Mouse (Mus musculus) forebrain, embryonic 13.5 days (tissue): Measurements from ENCODE around the gene 4930556J24Rik. TPM values are rescaled to one million over a fixed set of nuclear protein-coding genes. Genes with fewer than 3 reads are reported as not detected.
A peak's percentile ranks its signal among the peaks of the same experiment; 100 is the strongest.

Experiments
- ATAC-seq: fragments of 200-750 bp; cut with Nextera tagmentation; 2 replicates; pipeline ENCODE4 v1.8.0; 2017
- H3K27ac ChIP-seq: fragments of 300-500 bp; sonication (generic); 2 replicates; pipeline ENCODE4 v1.5.1; 2015; ENCODE audit warnings: inconsistent platforms, mild to moderate bottlenecking, moderate library complexity
- H3K27me3 ChIP-seq: fragments of 300-500 bp; sonication (generic); 2 replicates; pipeline ENCODE4 v1.6.1; 2015; ENCODE audit warnings: mild to moderate bottlenecking, inconsistent platforms
- H3K36me3 ChIP-seq: fragments of 300-500 bp; sonication (generic); 2 replicates; pipeline ENCODE4 v1.6.1; 2015; ENCODE audit warnings: mild to moderate bottlenecking, inconsistent platforms; ENCODE audit not compliant: poor library complexity, severe bottlenecking
- H3K4me1 ChIP-seq: fragments of 300-500 bp; sonication (generic); 2 replicates; pipeline ENCODE4 v1.6.1; 2015; ENCODE audit warnings: inconsistent platforms
- H3K4me2 ChIP-seq: fragments of 300-500 bp; sonication (generic); 2 replicates; pipeline ENCODE4 v1.6.1; 2015; ENCODE audit warnings: inconsistent platforms, mild to moderate bottlenecking, moderate library complexity
- H3K4me3 ChIP-seq: fragments of 300-500 bp; sonication (generic); 2 replicates; pipeline ENCODE4 v1.5.1; 2015; ENCODE audit warnings: mild to moderate bottlenecking, inconsistent platforms
- H3K9ac ChIP-seq: fragments of 300-500 bp; sonication (generic); 2 replicates; pipeline ENCODE4 v1.6.1; 2015; ENCODE audit warnings: mild to moderate bottlenecking, inconsistent platforms
- H3K9me3 ChIP-seq: fragments of 300-500 bp; sonication (generic); replicated peaks from 2 replicates; pipeline ENCODE4 v1.6.1; 2016; ENCODE audit warnings: inconsistent platforms
- WGBS: fragments of 180-500 bp; shearing (Covaris S2); methylation state at CpG from one replicate; pipeline ENCODE4 v1.1.7; 2015; 5-methylcytosine and 5-hydroxymethylcytosine counted together
- polyA plus RNA-seq: library from polyadenylated mRNA; unstranded; fragments of >200 nt; fragmentation: Nextera tagmentation; extraction: Ambion mirVana; gene quantifications from 2 replicates; pipeline ENCODE4 v1.2.1, GENCODE M21; 2015

Gene 4930556J24Rik
- polyA plus RNA-seq, 1 experiment from 2014 or later = not detected

DNA sequence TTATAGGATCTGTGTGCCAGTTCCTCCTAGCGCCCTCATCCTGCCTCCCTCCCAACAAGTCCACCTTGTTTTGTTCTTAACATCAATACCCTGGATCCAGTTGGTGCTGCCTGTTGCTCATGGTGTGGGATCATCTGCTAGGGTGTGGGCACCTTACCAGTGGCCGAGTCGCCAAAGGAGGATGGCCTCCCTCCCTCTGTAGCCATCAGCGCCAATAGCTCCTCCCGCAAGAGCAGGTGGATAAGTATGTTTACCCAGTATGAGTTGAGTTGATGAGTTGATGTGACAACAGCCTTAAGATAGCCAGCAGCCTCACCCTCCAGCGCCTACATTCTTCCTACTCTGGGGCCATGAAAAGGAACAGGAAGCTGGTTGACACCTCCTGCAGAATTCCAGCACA is 76.3 kb downstream of the 4930556J24Rik start:
- Histone ChIP-seq H3K36me3 (peaks cover 41% of the 10 kb centered on the region), H3K4me2 (no peak overlapping the region), H3K27ac (no peak overlapping the region), H3K9ac (no peak overlapping the region), H3K27me3 (no peaks in the 10 kb centered on the region), H3K9me3 (no peaks in the 10 kb centered on the region), H3K4me1 (peaks cover 6% of the 10 kb centered on the region; the same call in 1 of the 2 replicates), H3K4me3 (no peak overlapping the region)
- ATAC-seq = no peak
- 89% methylated on average over 6 of the region's 6 CpGs for WGBS

DNA sequence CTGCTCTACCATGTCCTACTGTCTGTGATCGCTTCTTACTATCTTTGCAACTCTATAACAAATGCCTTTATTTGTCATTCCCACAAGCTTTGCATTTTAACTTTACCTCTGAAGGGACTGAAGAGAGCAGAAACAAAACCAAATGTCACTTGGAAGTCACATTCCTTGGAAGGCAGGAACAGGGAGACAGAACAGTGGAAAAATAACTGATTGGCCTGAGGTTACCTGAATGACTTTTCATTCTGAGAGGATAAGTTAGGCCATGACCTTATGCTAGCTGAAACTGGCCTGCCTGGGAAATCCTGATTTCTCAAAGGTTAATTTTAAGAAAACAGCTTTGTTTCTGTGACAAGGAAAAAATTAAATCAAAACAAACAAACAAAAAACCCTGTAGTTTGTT is 80.6 kb downstream of the 4930556J24Rik start:
- H3K4me3 ChIP-seq = no peak overlapping the region
- H3K9ac ChIP-seq = no peak overlapping the region
- H3K9me3 ChIP-seq = no peaks in the 10 kb centered on the region
- peaks cover 28% of the 10 kb centered on the region for H3K36me3 ChIP-seq
- no peaks in the 10 kb centered on the region for H3K27me3 ChIP-seq
- no peak overlapping the region for H3K27ac ChIP-seq
- H3K4me2 ChIP-seq = no peak overlapping the region
- WGBS = 100% methylated on average over 1 of the region's 1 CpGs
- no peak for ATAC-seq
- peaks cover 12% of the 10 kb centered on the region for H3K4me1 ChIP-seq

DNA sequence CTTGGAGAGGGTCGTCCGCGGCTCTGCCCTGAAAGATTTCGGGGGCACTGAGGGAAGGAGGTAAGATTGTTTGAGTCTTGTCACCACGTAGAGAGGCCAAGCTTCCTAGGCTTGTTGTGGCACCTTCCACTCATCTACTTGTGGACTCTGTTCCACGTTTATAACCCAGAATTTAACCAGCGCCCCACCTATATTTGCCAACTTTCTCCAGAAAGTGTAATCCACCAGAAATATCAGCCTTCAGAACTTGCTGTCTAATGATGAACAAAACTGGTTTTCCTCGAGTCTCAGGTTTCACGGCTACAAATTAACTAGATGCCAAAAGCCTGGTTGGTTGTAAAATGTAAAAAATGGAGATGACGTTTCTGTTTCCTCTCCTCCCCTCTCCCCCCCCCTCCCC is 81.1 kb downstream of the 4930556J24Rik start:
- Histone ChIP-seq H3K4me2 (peak overlapping the region; percentile 75), H3K9me3 (no peaks in the 10 kb centered on the region), H3K27me3 (no peaks in the 10 kb centered on the region), H3K9ac (peak overlapping the region; percentile 69), H3K4me1 (peaks cover 12% of the 10 kb centered on the region), H3K36me3 (peaks cover 28% of the 10 kb centered on the region), H3K27ac (peak overlapping the region; percentile 82), H3K4me3 (peak overlapping the region; percentile 50)
- no peak for ATAC-seq
- WGBS = 7% methylated on average over 10 of the region's 10 CpGs

DNA sequence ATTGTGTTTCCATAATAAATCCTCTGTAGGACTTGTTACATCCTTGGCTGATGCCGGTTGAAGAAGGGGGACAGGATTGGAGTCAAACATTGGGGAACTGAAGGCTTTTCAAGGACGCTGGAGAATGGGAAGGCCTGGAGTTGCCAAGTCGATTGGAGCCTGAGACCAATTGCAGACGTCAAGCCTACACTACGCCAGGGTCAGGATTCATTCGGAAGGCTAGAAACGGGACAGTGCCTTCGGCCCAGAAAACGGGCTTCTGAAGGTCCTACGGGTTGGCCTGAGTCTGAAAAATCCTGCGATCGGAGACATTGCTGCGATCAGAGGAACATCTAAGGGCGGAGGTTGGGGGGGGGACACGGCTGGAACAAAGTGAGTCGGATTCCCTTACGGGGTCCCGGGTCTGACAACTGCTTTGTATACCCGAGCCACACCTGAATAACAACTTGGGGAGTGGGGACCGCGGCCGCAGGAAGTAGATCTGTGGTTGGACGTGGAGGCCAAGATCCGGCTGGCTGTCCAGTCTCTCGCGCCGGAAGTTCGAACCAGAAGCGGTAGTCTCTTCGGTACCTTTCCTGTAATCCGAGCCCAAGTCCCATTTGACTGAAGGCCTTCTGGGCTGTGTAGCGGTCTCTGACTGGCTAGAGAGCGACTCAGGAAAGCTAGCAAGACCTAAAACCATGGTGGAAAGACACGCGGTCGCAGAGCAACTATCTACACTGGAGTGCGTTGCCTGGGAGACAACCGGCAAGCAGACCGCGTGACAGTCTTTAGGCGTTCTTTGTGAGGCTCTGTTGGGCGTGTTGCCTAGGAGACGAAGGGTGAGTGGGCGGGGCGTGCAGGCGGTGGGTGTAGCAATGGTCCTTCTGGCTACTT is 81.9 kb downstream of the 4930556J24Rik start, which contains the start of the genes 4921536K21Rik and Dusp18:
4921536K21Rik (minus strand) TSS at position 693 of the 876 bp plus-strand sequence.
Dusp18 (plus strand) TSS at position 835 of the 876 bp plus-strand sequence.
- 3% methylated on average over 46 of the region's 46 CpGs for WGBS
- ATAC-seq = peak; percentile 99
- Histone ChIP-seq H3K4me3 (peak within 1 kb of the TSS; percentile 50), H3K4me2 (peak within 1 kb of the TSS; percentile 75), H3K27ac (peak within 1 kb of the TSS; percentile 82), H3K4me1 (peaks cover 12% of the 10 kb centered on the region), H3K27me3 (no peaks in the 10 kb centered on the region), H3K9ac (peak within 1 kb of the TSS; percentile 69), H3K36me3 (peaks cover 28% of the 10 kb centered on the region), H3K9me3 (no peaks in the 10 kb centered on the region)

DNA sequence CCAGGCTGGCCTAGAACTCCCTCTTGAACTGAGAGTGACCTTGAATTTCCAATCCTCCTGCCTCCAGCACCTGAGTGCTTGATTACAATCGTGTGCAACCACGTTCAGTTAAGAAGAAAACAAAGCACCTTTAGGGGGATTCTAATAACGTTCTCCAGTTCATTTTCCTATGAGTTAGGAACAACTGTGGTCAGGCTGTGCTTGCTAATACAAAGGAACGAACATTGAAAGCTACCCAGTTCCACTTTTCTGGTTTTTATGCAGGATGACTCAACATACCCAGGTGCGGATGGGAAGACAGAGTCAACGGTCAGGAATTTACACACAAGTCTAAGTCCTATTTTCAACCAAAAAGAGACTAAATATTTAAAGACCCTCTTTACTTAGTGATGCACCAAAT is 82.6 kb downstream of the 4930556J24Rik start:
- H3K4me3 ChIP-seq = peak overlapping the region; percentile 50
- no peak for ATAC-seq
- peaks cover 12% of the 10 kb centered on the region for H3K4me1 ChIP-seq
- peaks cover 22% of the 10 kb centered on the region for H3K36me3 ChIP-seq
- no peak overlapping the region for H3K9ac ChIP-seq
- H3K27ac ChIP-seq = no peak overlapping the region
- H3K4me2 ChIP-seq = peak overlapping the region; percentile 75
- no peaks in the 10 kb centered on the region for H3K27me3 ChIP-seq
- 79% methylated on average over 6 of the region's 6 CpGs for WGBS
- no peaks in the 10 kb centered on the region for H3K9me3 ChIP-seq

Other genes starting within 250 kb of the 4930556J24Rik start
- 5.9 and 6.6 TPM in 2 replicates for gene Osbp2, start 112.9 kb downstream of the 4930556J24Rik start, polyA plus RNA-seq
- gene 4921536K21Rik, start 81.7 kb downstream of the 4930556J24Rik start, polyA plus RNA-seq = 0.75 and 0.97 TPM in 2 replicates
- gene Dusp18, start 81.5 kb downstream of the 4930556J24Rik start, polyA plus RNA-seq = 28.4 and 35.7 TPM in 2 replicates
- 6.7 and 8.2 TPM in 2 replicates for gene Slc35e4, start 62.1 kb downstream of the 4930556J24Rik start, polyA plus RNA-seq
- 11.6 and 12.5 TPM in 2 replicates for gene Tcn2, start 44.6 kb downstream of the 4930556J24Rik start, polyA plus RNA-seq
- gene Pes1, start 12.8 kb downstream of the 4930556J24Rik start, polyA plus RNA-seq = 70.6 and 77.0 TPM in 2 replicates
- 0.58 and 0.76 TPM in 2 replicates for gene Gal3st1, start 6.9 kb upstream of the 4930556J24Rik start, polyA plus RNA-seq
- 0.10 TPM in 1 of 2 replicates, not detected in the other for gene Sec14l4, start 54.7 kb upstream of the 4930556J24Rik start, polyA plus RNA-seq
- 0.22 and 0.62 TPM in 2 replicates for gene Sec14l3, start 88.1 kb upstream of the 4930556J24Rik start, polyA plus RNA-seq
- gene Mtfp1, start 118.7 kb upstream of the 4930556J24Rik start, polyA plus RNA-seq = 7.0 and 7.5 TPM in 2 replicates
- 1.5 and 2.3 TPM in 2 replicates for gene Sec14l2, start 146.6 kb upstream of the 4930556J24Rik start, polyA plus RNA-seq
- 37.5 and 41.0 TPM in 2 replicates for gene Rnf215, start 158.4 kb upstream of the 4930556J24Rik start, polyA plus RNA-seq
- gene Ccdc157, start 183.5 kb upstream of the 4930556J24Rik start, polyA plus RNA-seq = 5.3 and 7.2 TPM in 2 replicates
- 61.2 and 66.8 TPM in 2 replicates for gene Sf3a1, start 183.6 kb upstream of the 4930556J24Rik start, polyA plus RNA-seq
- gene Tbc1d10a, start 210.0 kb upstream of the 4930556J24Rik start, polyA plus RNA-seq = 23.4 and 23.7 TPM in 2 replicates
- 0.85 and 1.4 TPM in 2 replicates for gene Castor1, start 241.4 kb upstream of the 4930556J24Rik start, polyA plus RNA-seq